Mouse (Mus musculus) inflammation-experienced regulatory T-cells (primary cell): Measurements from ENCODE around the gene Nsun2. TPM values are rescaled to one million over a fixed set of nuclear protein-coding genes. Genes with fewer than 3 reads are reported as not detected.

Source experiments
- polyA plus RNA-seq, 2 experiments: library from polyadenylated mRNA; unstranded; fragments of 100-300 nt; shearing (Covaris generic); gene quantifications; one replicate each; pipeline ENCODE4 v1.2.1; 2017

The Nsun2 gene
- polyA plus RNA-seq = 100 to 1,000 TPM; 132 to 150 TPM

DNA sequence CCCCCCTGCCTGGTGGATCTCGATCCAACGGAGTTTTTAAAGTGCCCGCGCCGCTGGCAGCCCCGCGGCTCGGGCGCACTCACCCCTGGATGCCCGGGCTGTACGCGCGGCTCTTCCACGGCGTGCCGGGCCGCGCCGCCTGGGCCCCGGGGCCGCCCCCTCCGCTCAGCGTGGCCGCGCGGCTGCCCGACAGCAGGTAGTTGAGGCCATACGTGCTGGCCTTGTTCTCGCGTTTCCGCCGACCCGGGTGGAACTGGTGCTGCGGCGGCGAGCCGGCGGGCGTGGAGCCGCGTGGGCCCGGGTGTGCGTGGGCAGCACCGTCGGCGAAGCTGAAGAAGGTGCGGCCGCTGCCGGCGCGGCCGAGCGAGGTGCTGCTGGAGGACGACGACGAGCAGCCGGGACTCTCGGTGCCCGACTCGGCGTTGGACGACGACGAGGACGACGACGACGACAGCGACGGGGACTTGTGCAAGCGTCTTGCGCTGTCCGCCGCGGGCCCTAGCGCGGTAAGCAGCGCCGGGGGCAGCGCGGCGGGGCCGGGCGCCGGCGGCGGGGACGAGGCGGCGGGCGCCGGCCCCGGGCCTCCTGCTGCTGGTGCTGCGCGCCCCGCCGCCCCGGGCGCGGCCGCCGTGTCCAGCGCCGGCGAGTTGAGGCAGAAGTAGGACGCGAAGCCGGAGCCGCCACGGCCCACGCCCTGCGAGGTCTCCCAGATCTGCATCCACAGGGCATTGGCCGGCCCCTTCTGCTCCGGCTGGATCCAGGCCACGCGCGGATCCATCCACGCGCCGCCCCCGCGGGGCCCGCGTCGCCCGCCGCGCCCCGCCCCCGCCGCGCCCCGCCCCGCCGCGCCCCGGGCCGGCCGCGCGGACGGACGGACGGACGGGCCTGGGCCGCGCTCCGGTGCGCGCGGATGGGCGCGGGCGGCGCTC lies at the start of gene Nsun2:
TSS of gene Nsun2 (plus strand) at position 342 of the 929 bp plus-strand sequence.

GRCm38 (mm10) chr13:69534334-69534653 lies 748 bp downstream of the Nsun2 start, which contains the start of gene Tent4a:
Gene Tent4a, minus strand, starts transcription at chr13:69534617.

DNA sequence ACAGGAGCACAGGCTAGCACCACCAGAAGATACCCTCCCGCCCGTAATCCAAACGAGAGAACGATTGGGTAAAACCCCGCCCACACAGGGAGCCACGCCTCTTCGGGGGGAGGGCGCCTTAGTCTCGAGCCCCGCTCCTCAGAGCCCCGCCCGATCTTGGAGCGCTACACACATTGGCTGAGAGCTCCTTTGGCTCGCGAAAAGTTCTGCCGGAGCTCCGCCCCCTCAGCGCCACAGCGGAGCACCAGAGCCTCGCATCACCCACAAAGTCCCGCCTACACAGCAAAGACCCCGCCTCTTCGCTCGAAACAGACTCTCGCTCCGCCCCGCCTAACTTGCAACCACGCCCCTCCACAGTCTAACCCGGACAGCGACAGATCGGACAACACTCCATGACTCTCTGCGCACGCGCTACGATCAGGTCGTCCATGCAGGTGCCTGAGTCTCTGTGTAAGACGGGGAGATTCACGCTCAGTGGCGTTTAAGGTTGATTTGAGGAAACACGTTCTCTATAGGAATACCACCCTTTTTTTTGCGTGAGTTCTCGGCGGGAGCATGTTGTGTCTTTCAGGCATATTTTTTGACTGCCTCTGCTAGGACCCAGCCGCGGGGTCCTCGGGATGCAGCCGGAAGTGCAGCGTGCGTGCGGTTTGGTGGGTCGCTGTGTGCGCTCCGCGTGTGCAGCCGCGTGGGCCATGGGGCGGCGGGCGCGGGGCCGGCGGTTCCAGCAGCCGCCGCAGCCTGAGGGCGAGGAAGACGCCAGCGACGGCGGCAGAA lies 78.0 kb downstream of the Nsun2 start, which contains the start of gene Srd5a1:
TSS of gene Srd5a1 (minus strand) at position 45 of the 777 bp plus-strand sequence.

Other genes with a start within 250 kb of the Nsun2 start
- 10 to 100 TPM; 15.4 to 19.3 TPM for gene Tent4a, start 871 bp downstream of the Nsun2 start, polyA plus RNA-seq
- gene Srd5a1, start 77.7 kb downstream of the Nsun2 start, polyA plus RNA-seq = under 1 TPM in 1 of 2 experiments, not detected in 1; 0.82 TPM
- under 1 TPM in 1 of 2 experiments, not detected in 1; 0.27 TPM for gene Ube2ql1, start 206.1 kb downstream of the Nsun2 start, polyA plus RNA-seq